Mouse (Mus musculus) layer of hippocampus, postnatal 10 days (tissue): Measurements from ENCODE around the gene Izumo4. TPM values are rescaled to one million over a fixed set of nuclear protein-coding genes. Genes with fewer than 3 reads are reported as not detected.

Experiments
- DNase-seq, 2 experiments: peaks; one replicate each; pipeline ENCODE4 v3.0.0; 2021; ENCODE audit warnings: low spot score in 2 of 2
- total RNA-seq, 2 experiments: library from RNA; stranded (reverse); gene quantifications; 2 replicates each; pipeline ENCODE4 v1.2.3; 2021

The Izumo4 gene
- total RNA-seq, 2 experiments from 2014 or later: 51.0 to 69.9 TPM

- DNase-seq: no peak
Measured at GRCm38 (mm10) chr10:80686617-80687016, 15.4 kb upstream of the Izumo4 start.

GRCm38 (mm10) chr10:80687850-80688249 is 14.1 kb upstream of the Izumo4 start:
- peak; percentile 64 to 75 for DNase-seq

- no peak for DNase-seq
Measured at GRCm38 (mm10) chr10:80692249-80693165, 9.5 kb upstream of the Izumo4 start.

- DNase-seq: no peak
Measured at GRCm38 (mm10) chr10:80693401-80694045, 8.5 kb upstream of the Izumo4 start.

GRCm38 (mm10) chr10:80694159-80694938 is 7.6 kb upstream of the Izumo4 start:
- DNase-seq: no peak

- no peak for DNase-seq
Measured at GRCm38 (mm10) chr10:80695186-80695585, 6.8 kb upstream of the Izumo4 start.

- DNase-seq: no peak
Measured at GRCm38 (mm10) chr10:80695801-80696501, 6.0 kb upstream of the Izumo4 start.

GRCm38 (mm10) chr10:80696502-80697392 is 5.2 kb upstream of the Izumo4 start:
- no peak for DNase-seq

- DNase-seq: no peak
Measured at GRCm38 (mm10) chr10:80697393-80697787, 4.6 kb upstream of the Izumo4 start.

GRCm38 (mm10) chr10:80697812-80698211 is 4.2 kb upstream of the Izumo4 start:
- no peak for DNase-seq

- no peak for DNase-seq
Measured at GRCm38 (mm10) chr10:80698605-80699004, 3.4 kb upstream of the Izumo4 start.

- DNase-seq: no peak
Measured at GRCm38 (mm10) chr10:80700038-80700504, 1.9 kb upstream of the Izumo4 start.

- DNase-seq: no peak
Measured at GRCm38 (mm10) chr10:80700732-80701131, 1.3 kb upstream of the Izumo4 start.

- DNase-seq: peak; percentile 92 to 94
Measured at GRCm38 (mm10) chr10:80702536-80703390, 779 bp downstream of the Izumo4 start.

- no peak for DNase-seq
Measured at GRCm38 (mm10) chr10:80703643-80704042, 1.7 kb downstream of the Izumo4 start.

- DNase-seq: no peak
Measured at GRCm38 (mm10) chr10:80704418-80704817, 2.4 kb downstream of the Izumo4 start.

- DNase-seq: no peak
Measured at GRCm38 (mm10) chr10:80705033-80705432, 3.0 kb downstream of the Izumo4 start.

- no peak for DNase-seq
Measured at GRCm38 (mm10) chr10:80705479-80705878, 3.5 kb downstream of the Izumo4 start.

- DNase-seq: no peak
Measured at GRCm38 (mm10) chr10:80710834-80711233, 8.8 kb downstream of the Izumo4 start.
